Mouse (Mus musculus): ENCODE results near the gene Slc43a1. TPM values are rescaled to one million over a fixed set of nuclear protein-coding genes. Genes with fewer than 3 reads are reported as not detected.

Slc43a1 gene
- polyA plus RNA-seq, 1 experiment from 2014 or later = 1.6 TPM

DNA sequence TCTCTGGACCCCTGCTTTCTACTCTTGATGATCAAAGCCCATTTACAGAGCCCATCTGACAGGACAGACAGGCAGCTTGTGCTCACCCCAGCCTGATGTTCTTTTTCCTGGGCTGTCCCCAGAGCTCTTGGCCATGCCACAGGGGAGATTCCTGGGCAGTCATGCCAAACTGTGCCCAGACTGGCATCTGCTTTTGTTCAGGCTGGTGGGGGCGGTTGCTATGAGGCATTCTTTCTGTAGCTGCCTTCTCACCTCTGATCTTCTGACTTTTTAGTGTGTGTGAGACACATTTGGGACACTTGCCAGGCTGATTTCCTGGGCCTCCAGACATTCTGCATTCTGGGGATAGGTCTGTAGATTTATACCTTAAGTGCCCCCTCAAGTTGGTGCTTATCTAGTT is 19.9 kb downstream of the Slc43a1 start:
- ATAC-seq (ENCODE audit: low FRiP score) (no peak), DNase-seq (ENCODE audit: low spot score) (no peak)
- Histone ChIP-seq H3K36me3 (replicated peaks; ENCODE audit: control insufficient read depth, insufficient read depth) (no peaks in the 10 kb centered on the region), H3K9me3 (ENCODE audit: control insufficient read depth, low read length) (no peaks in the 10 kb centered on the region), H3K4me1 (replicated peaks; ENCODE audit: control insufficient read depth, insufficient read depth, low read length) (no peaks in the 10 kb centered on the region), H3K27ac (no peak overlapping the region), H3K4me3 (replicated peaks; ENCODE audit: low read length) (no peak overlapping the region), H3K9ac (no peak overlapping the region), H3K27me3 (ENCODE audit: control insufficient read depth, insufficient read depth, low read length) (no peaks in the 10 kb centered on the region), H3K4me2 (replicated peaks) (no peak overlapping the region)
- whole genome bisulfite sequencing = 91% methylated on average over 1 of the region's 1 CpGs

DNA sequence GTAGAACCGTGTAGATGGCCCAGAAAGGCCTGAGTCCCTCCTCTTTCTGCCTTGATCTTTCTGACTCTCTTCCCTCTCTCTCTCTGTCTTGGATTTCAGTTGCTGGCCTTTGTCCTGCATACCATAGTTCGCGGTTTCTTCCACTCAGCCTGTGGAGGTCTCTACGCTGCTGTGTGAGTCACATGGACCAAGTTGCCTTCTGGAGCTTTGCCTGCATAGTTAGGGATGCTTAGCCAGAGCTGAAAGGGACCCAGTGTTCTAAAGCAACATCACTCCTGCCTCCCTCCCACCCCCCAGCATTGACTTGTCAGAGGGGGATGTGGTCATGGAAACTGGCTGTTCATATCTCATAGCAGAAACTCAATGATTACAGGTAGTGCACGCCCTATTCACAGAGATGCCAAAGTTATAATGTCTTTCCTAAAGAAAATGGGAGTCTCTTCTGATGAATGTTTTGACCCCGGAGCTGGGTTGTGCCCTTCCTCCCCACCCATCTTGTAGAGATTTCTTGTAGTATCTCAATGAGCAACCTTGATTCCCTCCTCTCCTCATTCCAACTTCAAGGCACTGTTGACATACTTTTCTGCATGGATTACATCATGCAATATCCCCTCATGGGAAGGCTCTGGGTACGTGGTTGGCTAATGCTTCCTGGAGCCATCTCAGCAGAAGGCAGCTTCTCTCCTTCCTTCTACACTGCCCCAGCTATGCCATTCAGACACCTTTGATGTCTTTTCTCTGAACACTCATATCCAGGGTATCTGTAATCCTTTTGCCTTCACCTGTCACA is 21.5 kb downstream of the Slc43a1 start:
- no peak for ATAC-seq (ENCODE audit: low FRiP score)

DNA sequence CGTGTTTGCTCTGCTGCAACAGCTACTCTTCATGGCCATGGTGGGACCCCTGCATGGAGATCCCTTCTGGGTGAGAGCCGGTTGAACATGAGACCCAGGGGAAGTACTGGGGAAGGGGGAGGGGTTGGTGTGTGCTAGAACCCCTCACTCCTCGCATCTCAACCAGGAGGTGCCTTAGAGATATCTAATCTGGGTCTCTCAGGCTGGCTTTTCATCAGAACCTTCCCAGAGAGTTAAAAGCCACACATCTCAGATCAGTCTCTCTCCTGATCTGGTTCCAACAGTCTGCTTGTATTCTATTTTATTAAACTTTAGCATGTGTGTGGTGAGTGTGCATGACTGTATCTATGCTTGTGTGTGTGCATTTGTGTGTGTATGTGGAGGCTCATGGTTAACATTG is 22.8 kb downstream of the Slc43a1 start:
- Histone ChIP-seq H3K27me3 (ENCODE audit: control insufficient read depth, insufficient read depth, low read length) (peaks cover 8% of the 10 kb centered on the region), H3K36me3 (replicated peaks; ENCODE audit: control insufficient read depth, insufficient read depth) (no peaks in the 10 kb centered on the region), H3K4me1 (replicated peaks; ENCODE audit: control insufficient read depth, insufficient read depth, low read length) (peaks cover 9% of the 10 kb centered on the region), H3K27ac (no peak overlapping the region), H3K9ac (no peak overlapping the region), H3K9me3 (ENCODE audit: control insufficient read depth, low read length) (no peaks in the 10 kb centered on the region), H3K4me2 (replicated peaks) (no peak overlapping the region), H3K4me3 (replicated peaks; ENCODE audit: low read length) (no peak overlapping the region)
- ATAC-seq (ENCODE audit: low FRiP score) (no peak), DNase-seq (ENCODE audit: low spot score) (no peak)
- WGBS = 84% methylated on average over 3 of the region's 3 CpGs

More for the DNA sequence above, 21.5 kb downstream of the Slc43a1 start:
- H3K9me3 ChIP-seq (ENCODE audit: control insufficient read depth, low read length) = no peaks in the 10 kb centered on the region
- no peak overlapping the region for H3K4me3 ChIP-seq (replicated peaks; ENCODE audit: low read length)
- no peak overlapping the region for H3K4me2 ChIP-seq (replicated peaks)
- no peak overlapping the region for H3K9ac ChIP-seq
- H3K4me1 ChIP-seq (replicated peaks; ENCODE audit: control insufficient read depth, insufficient read depth, low read length) = no peaks in the 10 kb centered on the region
- DNase-seq (ENCODE audit: low spot score) = no peak
- WGBS = 81% methylated on average over 7 of the region's 7 CpGs
- no peak overlapping the region for H3K27ac ChIP-seq
- H3K27me3 ChIP-seq (ENCODE audit: control insufficient read depth, insufficient read depth, low read length) = no peaks in the 10 kb centered on the region
- H3K36me3 ChIP-seq (replicated peaks; ENCODE audit: control insufficient read depth, insufficient read depth) = no peaks in the 10 kb centered on the region

DNA sequence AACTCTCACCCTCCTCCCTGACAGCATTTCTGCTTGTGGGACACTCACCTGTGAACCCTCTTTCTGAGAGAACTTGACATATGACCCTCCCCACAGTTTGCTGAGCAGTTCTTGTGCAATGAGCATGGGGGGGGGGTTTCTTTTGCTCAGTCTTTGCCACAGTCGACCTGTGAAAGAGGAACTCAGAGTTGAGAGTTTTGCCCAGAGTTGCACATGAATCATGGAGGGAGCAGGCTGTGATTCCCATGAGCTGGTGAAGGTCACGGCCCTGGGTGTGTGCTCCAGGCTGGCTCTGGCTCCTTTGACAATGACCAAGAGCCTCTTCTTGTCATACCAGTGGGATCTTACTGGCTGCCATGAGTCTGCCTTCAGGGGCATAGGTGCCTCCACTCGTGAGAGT is 23.6 kb downstream of the Slc43a1 start:
- 88% methylated on average over 3 of the region's 3 CpGs for WGBS
- no peak for ATAC-seq (ENCODE audit: low FRiP score)
- no peaks in the 10 kb centered on the region for H3K36me3 ChIP-seq (replicated peaks; ENCODE audit: control insufficient read depth, insufficient read depth)
- H3K9ac ChIP-seq = no peak overlapping the region
- no peak overlapping the region for H3K4me2 ChIP-seq (replicated peaks)
- H3K27me3 ChIP-seq (ENCODE audit: control insufficient read depth, insufficient read depth, low read length) = peaks cover 16% of the 10 kb centered on the region
- peaks cover 9% of the 10 kb centered on the region for H3K4me1 ChIP-seq (replicated peaks; ENCODE audit: control insufficient read depth, insufficient read depth, low read length)
- no peak for DNase-seq (ENCODE audit: low spot score)
- H3K4me3 ChIP-seq (replicated peaks; ENCODE audit: low read length) = no peak overlapping the region
- H3K9me3 ChIP-seq (ENCODE audit: control insufficient read depth, low read length) = no peaks in the 10 kb centered on the region
- no peak overlapping the region for H3K27ac ChIP-seq

DNA sequence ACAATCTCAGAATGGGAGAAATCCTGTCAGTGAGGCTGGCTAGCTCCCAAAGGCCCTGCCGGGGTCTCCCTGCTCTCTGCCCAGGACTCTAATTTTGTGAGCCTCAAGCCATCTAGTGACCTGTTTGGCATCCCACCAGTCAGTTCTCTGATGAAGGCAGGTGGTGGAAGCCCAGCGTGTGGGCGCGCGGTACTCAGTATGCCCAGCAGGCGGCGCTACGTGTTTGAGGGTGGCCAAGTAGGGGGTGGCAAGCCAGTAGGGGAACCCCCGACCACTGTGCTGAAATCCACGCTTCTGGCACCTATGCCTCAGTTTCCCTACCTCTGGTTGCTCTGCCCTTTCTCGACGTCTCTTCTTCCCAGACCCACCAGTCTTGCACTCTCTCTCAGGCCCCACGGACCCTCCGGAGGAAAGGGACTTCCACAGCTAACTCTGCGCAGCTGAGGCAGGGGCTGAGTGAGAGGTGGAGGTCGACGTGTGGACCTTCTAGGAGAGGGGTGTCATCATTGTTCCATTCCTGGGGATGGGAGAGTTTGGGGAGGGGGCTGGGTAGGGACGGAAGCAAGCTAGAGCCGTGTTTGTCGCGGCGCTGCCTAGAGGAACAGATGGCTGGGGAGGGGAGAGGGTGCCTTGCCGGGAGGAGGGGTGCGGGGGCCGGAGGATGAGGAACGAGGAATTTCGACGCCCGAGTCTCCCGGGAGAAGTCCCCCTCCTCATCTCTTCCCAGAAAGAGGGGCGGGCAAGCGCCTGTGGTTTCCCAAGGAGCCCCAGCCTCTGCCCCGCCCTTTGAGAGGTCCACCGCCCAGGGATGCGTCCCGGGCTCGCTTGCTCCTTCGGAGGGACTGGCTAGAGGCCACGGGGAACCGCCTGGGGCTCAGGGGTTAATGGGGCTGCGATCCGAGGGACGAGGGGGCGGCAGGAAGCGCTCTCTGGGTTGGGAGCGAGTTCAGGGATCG is 27.2 kb downstream of the Slc43a1 start:
- Histone ChIP-seq H3K4me2 (replicated peaks) (peak overlapping the region; percentile 69), H3K27me3 (ENCODE audit: control insufficient read depth, insufficient read depth, low read length) (peaks cover 47% of the 10 kb centered on the region), H3K9me3 (ENCODE audit: control insufficient read depth, low read length) (no peaks in the 10 kb centered on the region), H3K4me3 (replicated peaks; ENCODE audit: low read length) (peak overlapping the region; percentile 34), H3K4me1 (replicated peaks; ENCODE audit: control insufficient read depth, insufficient read depth, low read length) (peaks cover 9% of the 10 kb centered on the region), H3K36me3 (replicated peaks; ENCODE audit: control insufficient read depth, insufficient read depth) (no peaks in the 10 kb centered on the region), H3K9ac (peak overlapping the region; percentile 39), H3K27ac (no peak overlapping the region)
- DNase-seq (ENCODE audit: low spot score) = peak; percentile 67
- under 1% methylated on average over 43 of the region's 47 CpGs for WGBS
- peak; percentile 58 for ATAC-seq (ENCODE audit: low FRiP score)

DNA sequence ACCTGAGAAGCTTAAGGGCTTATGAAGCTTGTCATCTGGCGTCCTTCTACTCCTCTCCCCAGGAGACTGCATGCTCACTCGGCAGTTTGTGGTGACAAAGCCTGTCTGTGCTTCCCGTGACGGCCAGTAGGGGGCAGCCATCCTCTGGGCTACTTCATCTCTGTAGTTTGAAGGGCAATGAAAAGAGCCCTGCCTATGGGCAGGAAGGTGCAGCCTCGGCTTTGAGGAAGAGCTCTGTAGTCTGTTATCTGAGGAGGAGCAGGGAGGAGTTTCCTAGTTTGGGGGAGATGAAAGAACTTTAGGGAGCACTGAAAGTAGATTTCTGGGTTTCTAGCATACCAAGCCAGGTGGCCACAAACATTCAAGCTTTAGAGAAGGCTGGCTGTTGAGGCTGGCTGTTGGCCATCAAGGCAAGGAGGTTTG is 29.9 kb downstream of the Slc43a1 start:
- Histone ChIP-seq H3K4me2 (replicated peaks) (no peak overlapping the region), H3K36me3 (replicated peaks; ENCODE audit: control insufficient read depth, insufficient read depth) (no peaks in the 10 kb centered on the region; the same call in 1 of the 2 replicates), H3K27me3 (ENCODE audit: control insufficient read depth, insufficient read depth, low read length) (peaks cover 73% of the 10 kb centered on the region), H3K4me1 (replicated peaks; ENCODE audit: control insufficient read depth, insufficient read depth, low read length) (peaks cover 9% of the 10 kb centered on the region), H3K4me3 (replicated peaks; ENCODE audit: low read length) (no peak overlapping the region), H3K9me3 (ENCODE audit: control insufficient read depth, low read length) (no peaks in the 10 kb centered on the region), H3K27ac (no peak overlapping the region), H3K9ac (no peak overlapping the region)
- no peak for DNase-seq (ENCODE audit: low spot score)
- no peak for ATAC-seq (ENCODE audit: low FRiP score)
- 4% methylated on average over 5 of the region's 5 CpGs for WGBS

DNA sequence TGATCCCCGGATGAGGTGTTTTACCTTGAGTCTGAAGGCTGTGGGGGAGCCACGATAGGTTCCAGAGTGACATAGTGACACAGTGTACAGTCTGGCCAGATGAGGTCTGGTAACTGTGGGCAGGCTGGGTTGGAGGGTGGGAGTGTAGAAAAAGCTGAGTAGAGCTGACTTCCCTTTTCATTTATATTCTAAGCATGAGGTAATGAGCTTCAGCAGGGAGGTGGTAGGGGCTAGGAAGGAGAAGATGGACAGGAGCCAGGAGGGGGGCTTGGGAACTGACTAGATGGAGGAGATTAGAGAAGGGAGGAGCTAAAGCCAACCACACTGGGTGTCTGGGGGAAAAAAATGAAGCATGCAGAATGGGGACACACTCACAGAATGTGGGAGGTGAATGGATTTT is 30.3 kb downstream of the Slc43a1 start:
- H3K27me3 ChIP-seq (ENCODE audit: control insufficient read depth, insufficient read depth, low read length) = peaks cover 78% of the 10 kb centered on the region
- no peaks in the 10 kb centered on the region for H3K9me3 ChIP-seq (ENCODE audit: control insufficient read depth, low read length)
- H3K4me1 ChIP-seq (replicated peaks; ENCODE audit: control insufficient read depth, insufficient read depth, low read length) = peaks cover 9% of the 10 kb centered on the region
- ATAC-seq (ENCODE audit: low FRiP score) = no peak
- no peak for DNase-seq (ENCODE audit: low spot score)
- 64% methylated on average over 2 of the region's 2 CpGs for WGBS
- no peak overlapping the region for H3K9ac ChIP-seq
- no peak overlapping the region for H3K27ac ChIP-seq
- no peaks in the 10 kb centered on the region; the same call in 1 of the 2 replicates for H3K36me3 ChIP-seq (replicated peaks; ENCODE audit: control insufficient read depth, insufficient read depth)
- no peak overlapping the region for H3K4me2 ChIP-seq (replicated peaks)
- no peak overlapping the region for H3K4me3 ChIP-seq (replicated peaks; ENCODE audit: low read length)

DNA sequence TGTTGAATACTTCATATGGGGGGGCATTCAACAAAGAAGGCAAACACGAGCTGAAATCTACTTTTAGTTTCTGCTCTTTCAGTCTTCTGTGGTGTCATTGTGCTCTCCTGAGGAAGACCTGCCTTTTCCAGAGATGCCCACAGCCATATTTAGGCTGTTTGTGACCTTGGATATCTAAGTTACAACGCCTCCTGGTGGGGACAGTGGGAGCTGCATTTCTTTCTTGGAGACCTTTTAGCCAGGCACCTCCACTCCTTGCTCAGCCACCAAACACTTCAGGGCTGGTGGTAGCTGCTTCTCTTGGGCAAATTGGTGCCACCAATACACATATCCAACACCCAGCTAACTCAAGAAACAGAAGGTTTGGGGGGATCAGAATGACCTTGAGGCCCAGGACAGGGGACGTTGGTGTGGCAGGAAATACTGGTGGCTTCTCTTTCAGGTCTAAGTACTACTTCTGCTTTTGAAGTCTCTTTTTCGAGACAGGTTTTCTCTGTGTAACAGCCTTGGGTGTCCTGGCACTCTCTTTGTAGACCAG is 32.0 kb downstream of the Slc43a1 start:
- Histone ChIP-seq H3K36me3 (replicated peaks; ENCODE audit: control insufficient read depth, insufficient read depth) (no peaks in the 10 kb centered on the region; the same call in 1 of the 2 replicates), H3K27ac (no peak overlapping the region), H3K9me3 (ENCODE audit: control insufficient read depth, low read length) (no peaks in the 10 kb centered on the region), H3K27me3 (ENCODE audit: control insufficient read depth, insufficient read depth, low read length) (peaks cover 91% of the 10 kb centered on the region), H3K4me3 (replicated peaks; ENCODE audit: low read length) (no peak overlapping the region), H3K4me1 (replicated peaks; ENCODE audit: control insufficient read depth, insufficient read depth, low read length) (peaks cover 7% of the 10 kb centered on the region), H3K4me2 (replicated peaks) (no peak overlapping the region), H3K9ac (no peak overlapping the region)
- DNase-seq (ENCODE audit: low spot score) (no peak), ATAC-seq (ENCODE audit: low FRiP score) (no peak)
- 61% methylated on average over 4 of the region's 4 CpGs for WGBS
